Mouse (Mus musculus) brain, embryonic 14.5 days (tissue): ENCODE measurements around the gene Rnaset2b.
"Not testable (repeated sequence)": the region's sequence is repeated elsewhere in the genome, so short reads cannot be mapped to it uniquely, and the experiment has no call there.

Source experiments
- CTCF ChIP-seq: fragments of 200-500 bp; IDR thresholded peaks from 2 replicates; pipeline ENCODE4 v1.5.1; 2012; ENCODE audit warnings: inconsistent platforms, mild to moderate bottlenecking, moderate library complexity, borderline replicate concordance; ENCODE audit not compliant: insufficient read depth, insufficient read length; ENCODE audit errors: extremely low read depth
- POLR2A ChIP-seq: fragments of 200-500 bp; IDR thresholded peaks from 2 replicates; pipeline ENCODE4 v1.6.1; 2012; ENCODE audit warnings: mild to moderate bottlenecking, inconsistent platforms, borderline replicate concordance; ENCODE audit not compliant: poor library complexity, insufficient read depth, insufficient read length, severe bottlenecking; ENCODE audit errors: extremely low read depth

GRCm38 (mm10) chr17:7009440-7009839, 39.0 kb downstream of the Rnaset2b start:
- not testable (repeated sequence) for TF ChIP-seq CTCF, POLR2A
